Mouse (Mus musculus) stomach, postnatal 0 days (tissue): ENCODE data around the gene Gnb1. TPM values are rescaled to one million over a fixed set of nuclear protein-coding genes. Genes with fewer than 3 reads are reported as not detected.

Source experiments
- ATAC-seq: fragments of 200-750 bp; cut with Nextera tagmentation; 2 replicates; pipeline ENCODE4 v1.8.0; 2017; ENCODE audit not compliant: low FRiP score, low TSS enrichment
- DNase-seq: peaks from one replicate; pipeline ENCODE4 v3.0.0-alpha.2; 2016; ENCODE audit warnings: low spot score
- H3K27ac ChIP-seq: fragments of 300-500 bp; sonication (generic); replicated peaks from 2 replicates; pipeline ENCODE4 v1.5.1; 2014; ENCODE audit warnings: mild to moderate bottlenecking, control low read depth
- H3K27me3 ChIP-seq: fragments of 300-500 bp; sonication (generic); 2 replicates; pipeline ENCODE4 v1.6.1; 2014; ENCODE audit warnings: low read length; ENCODE audit not compliant: control insufficient read depth, insufficient read depth
- H3K36me3 ChIP-seq: fragments of 300-500 bp; sonication (generic); 2 replicates; pipeline ENCODE4 v1.6.1; 2014; ENCODE audit warnings: low read length, mixed read lengths; ENCODE audit not compliant: control insufficient read depth, insufficient read depth
- H3K4me1 ChIP-seq: fragments of 300-500 bp; sonication (generic); replicated peaks from 2 replicates; pipeline ENCODE4 v1.6.1; 2014; ENCODE audit warnings: antibody characterized with exemption; ENCODE audit not compliant: control insufficient read depth, insufficient read depth
- H3K4me2 ChIP-seq: fragments of 300-500 bp; sonication (generic); replicated peaks from 2 replicates; pipeline ENCODE4 v1.6.1; 2014; ENCODE audit warnings: low read depth, mild to moderate bottlenecking, control low read depth, moderate library complexity
- H3K4me3 ChIP-seq: fragments of 300-500 bp; sonication (generic); 2 replicates; pipeline ENCODE4 v1.5.1; 2014; ENCODE audit warnings: low read depth, low read length, control low read depth
- H3K9ac ChIP-seq: fragments of 300-500 bp; sonication (generic); 2 replicates; pipeline ENCODE4 v1.6.1; 2014; ENCODE audit warnings: mild to moderate bottlenecking, low read length, control low read depth, mixed read lengths
- H3K9me3 ChIP-seq: fragments of 300-500 bp; sonication (generic); 2 replicates; pipeline ENCODE4 v1.6.1; 2016; ENCODE audit warnings: low read length; ENCODE audit not compliant: control insufficient read depth
- CTCF ChIP-seq: IDR thresholded peaks from 2 replicates; pipeline ENCODE4 v1.5.1; 2016; ENCODE audit warnings: antibody characterized with exemption, low read depth, mild to moderate bottlenecking, moderate library complexity
- EP300 ChIP-seq: optimal IDR thresholded peaks from 2 replicates; pipeline ENCODE3; 2016; ENCODE audit warnings: antibody characterized with exemption
- WGBS: fragments of 180-500 bp; shearing (Covaris S2); extraction: QIAGEN DNeasy Blood & Tissue Kit; methylation state at CpG from one replicate; pipeline ENCODE4 v1.1.7; 2014; 5-methylcytosine and 5-hydroxymethylcytosine counted together
- polyA plus RNA-seq: library from polyadenylated mRNA; unstranded; fragments of >200 nt; fragmentation: Nextera tagmentation; extraction: Ambion mirVana; gene quantifications from 2 replicates; pipeline ENCODE4 v1.2.1, GENCODE M21; 2015

Gnb1 gene
- polyA plus RNA-seq, 1 experiment from 2014 or later, result 272 TPM

- Histone ChIP-seq H3K9me3 (no peaks in the 10 kb centered on the region), H3K9ac (no peak overlapping the region), H3K4me1 (peaks cover 9% of the 10 kb centered on the region; the same call in 1 of the 2 replicates), H3K36me3 (peaks cover 26% of the 10 kb centered on the region), H3K27me3 (no peaks in the 10 kb centered on the region), H3K27ac (no peak overlapping the region), H3K4me3 (no peak overlapping the region), H3K4me2 (no peak overlapping the region)
- no peak for DNase-seq
- 48% methylated on average over 6 of the region's 6 CpGs for WGBS
- no peak for ATAC-seq
- TF ChIP-seq EP300, result no peak
- TF ChIP-seq CTCF, result no peak
These were observed 68.3 kb downstream of the Gnb1 start for GRCm38 (mm10) chr4:155559454-155559853.

GRCm38 (mm10) chr4:155560932-155561331, 69.8 kb downstream of the Gnb1 start:
- ATAC-seq, result no peak
- WGBS, result 45% methylated on average over 2 of the region's 2 CpGs
- Histone ChIP-seq H3K36me3 (peaks cover 17% of the 10 kb centered on the region; the same call in 1 of the 2 replicates), H3K27me3 (no peaks in the 10 kb centered on the region), H3K27ac (0 out of 2 replicates have a peak overlapping the region, but pooled peaks have one; percentile 76), H3K9ac (no peak overlapping the region), H3K4me1 (peaks cover 16% of the 10 kb centered on the region; the same call in 1 of the 2 replicates), H3K9me3 (no peaks in the 10 kb centered on the region), H3K4me2 (no peak overlapping the region), H3K4me3 (no peak overlapping the region)
- TF ChIP-seq CTCF, result no peak
- TF ChIP-seq EP300, result no peak
- DNase-seq, result no peak

- Histone ChIP-seq H3K9ac (peak within 1 kb of the TSS; percentile 51; the same call in 1 of the 2 replicates), H3K4me2 (peak within 1 kb of the TSS; percentile 85), H3K36me3 (peaks cover 17% of the 10 kb centered on the region; the same call in 1 of the 2 replicates), H3K9me3 (no peaks in the 10 kb centered on the region), H3K4me3 (peak within 1 kb of the TSS; percentile 24), H3K27ac (peak within 1 kb of the TSS; percentile 76), H3K27me3 (no peaks in the 10 kb centered on the region), H3K4me1 (peaks cover 16% of the 10 kb centered on the region; the same call in 1 of the 2 replicates)
- 49% methylated on average over 7 of the region's 7 CpGs for WGBS
- no peak for DNase-seq
- no peak for TF ChIP-seq CTCF
- TF ChIP-seq EP300, result no peak
- no peak for ATAC-seq
These were observed 70.7 kb downstream of the Gnb1 start, which contains the start of gene Nadk for GRCm38 (mm10) chr4:155561661-155562442. Nadk (plus strand) TSS chr4:155562378.

- H3K9ac ChIP-seq, result peak overlapping the region; percentile 51; the same call in 1 of the 2 replicates
- peak overlapping the region; percentile 76 for H3K27ac ChIP-seq
- 2% methylated on average over 18 of the region's 19 CpGs for WGBS
- ATAC-seq, result no peak
- DNase-seq, result peak; percentile 61
- peaks cover 11% of the 10 kb centered on the region; the same call in 1 of the 2 replicates for H3K36me3 ChIP-seq
- H3K9me3 ChIP-seq, result no peaks in the 10 kb centered on the region
- H3K27me3 ChIP-seq, result no peaks in the 10 kb centered on the region
- peaks cover 16% of the 10 kb centered on the region; the same call in 1 of the 2 replicates for H3K4me1 ChIP-seq
- no peak for TF ChIP-seq CTCF
- peak overlapping the region; percentile 24 for H3K4me3 ChIP-seq
- H3K4me2 ChIP-seq, result peak overlapping the region; percentile 85
These were observed 71.7 kb downstream of the Gnb1 start for GRCm38 (mm10) chr4:155562725-155563399.

GRCm38 (mm10) chr4:155563400-155564231, 72.5 kb downstream of the Gnb1 start:
- ATAC-seq, result peak; percentile 94
- WGBS, result under 1% methylated on average over 63 of the region's 69 CpGs
- TF ChIP-seq CTCF, result peak; percentile 66
- TF ChIP-seq EP300, result no peak
- Histone ChIP-seq H3K4me2 (peak overlapping the region; percentile 85), H3K27ac (peak overlapping the region; percentile 98), H3K4me3 (peak overlapping the region; percentile 74), H3K36me3 (peaks cover 11% of the 10 kb centered on the region; the same call in 1 of the 2 replicates), H3K9ac (peak overlapping the region; percentile 85), H3K27me3 (no peaks in the 10 kb centered on the region), H3K4me1 (peaks cover 16% of the 10 kb centered on the region; the same call in 1 of the 2 replicates), H3K9me3 (no peaks in the 10 kb centered on the region)
- peak; percentile 99 for DNase-seq
